Mouse (Mus musculus) MEL-GATA-1-ER (cell line): ENCODE data around the gene Rab27a.
"Not testable (repeated sequence)": the region's sequence is repeated elsewhere in the genome, so short reads cannot be mapped to it uniquely, and the experiment has no call there.

Experiments used
- DNase-seq: peaks from one replicate; pipeline ENCODE4 v3.0.0-alpha.2; 2012; ENCODE audit warnings: low read depth; ENCODE audit errors: extremely low read depth

The Rab27a gene

DNA sequence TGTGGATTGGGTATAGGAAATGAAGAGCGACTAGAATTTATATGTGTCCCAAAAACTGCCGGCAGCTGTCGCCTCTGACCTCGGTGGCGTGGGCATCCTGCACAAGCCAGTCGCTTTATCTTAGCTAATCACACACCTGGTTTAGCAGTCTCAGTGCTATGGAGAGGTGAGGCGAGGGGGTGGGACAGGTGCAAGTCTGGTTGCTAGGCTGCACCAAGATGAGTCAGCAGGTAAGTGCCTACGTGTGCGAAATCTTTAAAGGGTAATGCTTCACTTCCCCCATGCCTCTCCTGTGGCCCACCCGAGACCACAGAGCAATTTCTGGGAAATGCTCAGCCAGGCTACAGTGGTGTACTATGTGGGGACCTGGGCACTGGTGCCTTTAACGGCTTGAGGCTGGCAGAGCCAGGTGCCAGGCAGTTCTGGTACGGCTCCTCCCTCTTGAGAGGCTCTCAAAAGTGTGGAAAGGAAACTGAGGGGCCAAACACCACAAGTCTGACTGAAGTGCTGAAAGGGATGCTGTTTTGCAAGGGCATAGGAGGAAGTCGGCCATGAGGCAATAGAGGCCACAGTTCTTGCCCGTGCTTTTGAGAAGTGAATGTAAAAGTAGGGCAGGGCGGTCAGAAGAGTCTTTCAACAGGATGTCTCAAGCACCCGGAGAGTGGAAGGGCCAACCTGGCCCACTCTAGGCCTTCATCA lies 44.7 kb downstream of the Rab27a start:
- no peak for DNase-seq

DNA sequence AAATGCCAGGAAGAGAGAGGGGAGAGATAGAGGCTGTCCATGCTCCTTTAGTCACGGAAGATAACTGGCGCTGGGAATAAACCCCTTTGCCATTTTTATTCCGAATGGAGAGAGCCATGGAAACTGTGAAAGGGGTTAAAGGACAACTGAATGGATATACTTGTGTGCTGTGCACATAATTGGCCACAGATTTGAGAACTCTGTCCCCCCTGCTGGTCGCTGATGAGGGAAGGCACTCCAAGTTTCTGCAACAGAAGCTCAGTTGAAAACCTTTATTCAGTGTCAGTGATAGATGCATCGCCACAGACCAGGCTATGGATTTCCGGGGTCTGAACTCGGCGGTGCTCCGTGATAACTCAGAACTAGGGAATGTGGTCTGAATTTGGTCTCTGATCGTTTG lies 45.5 kb downstream of the Rab27a start:
- no peak for DNase-seq

DNA sequence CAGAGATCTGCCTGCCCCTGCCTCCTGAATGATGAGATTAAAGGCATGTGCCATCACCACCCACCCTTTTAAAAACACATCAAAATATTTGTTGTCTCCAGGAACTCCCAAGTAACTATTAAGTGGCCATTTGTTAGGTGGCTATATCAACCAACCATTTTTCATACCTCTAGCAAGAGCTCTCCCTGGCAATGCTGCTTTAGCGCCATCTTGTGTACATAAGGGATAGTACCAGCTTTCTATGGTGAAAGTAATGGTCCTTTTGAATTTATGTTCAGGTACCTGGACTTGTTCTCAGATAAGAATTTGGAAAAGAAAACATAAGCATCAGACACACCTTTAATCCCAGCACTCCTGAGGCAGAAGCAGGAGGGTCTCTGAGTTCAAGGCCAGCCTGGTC lies 47.1 kb downstream of the Rab27a start:
- peak; percentile 56 for DNase-seq

DNA sequence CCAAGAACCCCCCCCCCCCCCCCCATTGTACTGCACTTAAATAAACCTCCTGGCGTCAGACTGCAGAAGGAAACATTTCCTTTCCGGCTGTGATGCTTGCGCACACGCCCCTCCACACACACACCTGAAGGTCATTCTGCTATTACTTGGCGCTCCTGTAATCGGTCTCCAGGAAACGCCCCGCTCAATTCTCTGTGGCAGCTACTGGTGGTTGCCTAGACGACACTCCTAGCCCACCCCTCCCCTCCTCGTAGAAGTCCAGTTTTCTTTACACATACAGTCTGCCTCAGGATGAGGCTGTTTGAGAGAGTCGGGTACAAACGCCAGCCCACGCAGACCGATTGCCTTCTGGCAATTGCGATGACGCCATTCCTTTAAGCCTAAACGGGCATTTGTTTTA lies 49.9 kb downstream of the Rab27a start:
- no peak for DNase-seq

DNA sequence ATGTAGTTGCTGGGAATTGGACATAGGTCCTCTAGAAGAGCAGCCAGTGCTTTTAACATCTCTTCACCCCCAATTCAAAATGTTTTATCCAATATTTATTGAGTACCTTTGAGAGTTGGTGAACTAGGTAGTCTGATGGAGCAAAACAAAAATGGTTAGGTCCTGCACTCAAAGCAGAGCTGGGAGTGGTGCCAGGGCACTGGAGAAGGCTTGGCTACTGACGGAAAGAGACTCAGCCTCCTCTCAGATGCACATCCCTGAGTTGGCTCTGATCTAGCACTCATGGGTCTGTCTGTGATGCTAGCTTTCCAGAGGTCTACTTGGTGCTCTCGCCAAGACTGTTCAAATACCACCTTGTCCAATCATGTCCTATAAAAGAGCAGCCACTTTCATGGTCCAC lies 53.2 kb downstream of the Rab27a start:
- no peak for DNase-seq

DNA sequence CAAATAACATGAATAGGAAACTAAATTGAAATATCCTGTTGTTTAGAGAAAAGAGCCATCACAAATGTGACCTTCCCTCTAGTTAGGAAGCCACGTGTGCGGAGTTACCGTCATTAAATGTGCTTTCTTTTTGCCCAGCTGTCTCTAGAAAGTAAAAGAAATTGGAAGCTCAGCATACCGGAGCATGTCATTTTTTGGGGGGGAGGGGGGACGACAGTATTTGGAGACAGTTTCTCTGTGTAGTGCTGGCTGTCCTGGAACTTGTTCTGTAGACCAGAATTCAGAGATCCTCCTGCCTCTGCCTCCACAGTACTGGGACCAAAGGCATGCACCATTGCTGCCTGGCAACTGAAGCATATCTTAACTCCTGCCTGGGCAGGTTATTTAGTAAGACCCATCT lies 56.9 kb downstream of the Rab27a start, which contains the start of gene Khdc3:
TSS of gene Khdc3 (plus strand) at position 301 of the 400 bp plus-strand sequence.
- no peak for DNase-seq

DNA sequence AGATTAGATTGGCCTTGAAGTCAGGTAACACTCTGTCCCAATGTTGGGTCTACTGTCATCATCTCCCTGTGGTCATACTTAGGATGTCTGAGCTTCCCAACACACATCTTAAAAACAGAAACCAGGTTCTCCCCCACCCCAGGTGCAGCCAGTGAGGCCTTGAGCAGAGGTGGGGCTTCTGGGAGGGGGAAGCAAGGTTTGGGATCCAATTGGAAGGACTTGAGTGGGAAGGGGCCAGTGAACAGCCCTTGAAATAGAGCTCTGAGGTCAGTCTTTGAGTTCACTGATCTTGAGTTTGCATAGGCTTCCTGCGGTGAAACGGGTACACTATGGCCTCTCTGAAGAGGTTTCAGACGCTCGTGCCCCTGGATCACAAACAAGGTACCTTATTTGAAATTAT lies 57.5 kb downstream of the Rab27a start, which contains the start of gene Gm20509:
TSS of gene Gm20509 (plus strand) at position 290 of the 400 bp plus-strand sequence.
- no peak for DNase-seq

DNA sequence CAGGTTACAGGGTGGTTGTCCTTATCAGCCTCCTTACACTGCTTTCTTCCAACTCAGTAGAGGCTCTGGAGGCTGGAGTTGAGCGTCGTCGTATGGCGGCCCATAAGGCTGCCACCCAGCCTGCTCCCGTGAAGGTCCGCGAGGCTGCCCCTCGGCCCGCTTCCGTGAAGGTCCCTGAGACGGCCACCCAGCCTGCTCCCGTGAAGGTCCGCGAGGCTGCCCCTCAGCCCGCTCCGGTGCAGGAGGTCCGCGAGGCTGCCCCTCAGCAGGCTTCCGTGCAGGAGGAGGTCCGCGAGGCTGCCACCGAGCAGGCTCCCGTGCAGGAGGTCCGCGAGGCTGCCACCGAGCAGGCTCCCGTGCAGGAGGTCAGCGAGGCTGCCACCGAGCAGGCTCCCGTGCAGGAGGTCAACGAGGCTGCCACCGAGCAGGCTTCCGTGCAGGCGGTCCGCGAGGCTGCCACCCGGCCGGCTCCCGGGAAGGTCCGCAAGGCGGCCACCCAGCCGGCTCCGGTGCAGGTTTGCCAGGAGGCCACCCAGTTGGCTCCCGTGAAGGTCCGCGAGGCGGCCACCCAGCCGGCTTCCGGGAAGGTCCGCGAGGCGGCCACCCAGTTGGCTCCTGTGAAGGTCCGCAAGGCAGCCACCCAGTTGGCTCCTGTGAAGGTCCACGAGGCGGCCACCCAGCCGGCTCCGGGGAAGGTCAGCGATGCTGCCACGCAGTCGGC lies 58.7 kb downstream of the Rab27a start:
- DNase-seq = no peak

DNA sequence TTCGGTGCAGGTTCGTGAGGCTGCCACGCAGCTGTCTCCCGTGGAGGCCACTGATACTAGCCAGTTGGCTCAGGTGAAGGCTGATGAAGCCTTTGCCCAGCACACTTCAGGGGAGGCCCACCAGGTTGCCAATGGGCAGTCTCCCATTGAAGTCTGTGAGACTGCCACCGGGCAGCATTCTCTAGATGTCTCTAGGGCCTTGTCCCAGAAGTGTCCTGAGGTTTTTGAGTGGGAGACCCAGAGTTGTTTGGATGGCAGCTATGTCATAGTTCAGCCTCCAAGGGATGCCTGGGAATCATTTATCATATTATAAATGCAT lies 59.2 kb downstream of the Rab27a start:
- DNase-seq = no peak

DNA sequence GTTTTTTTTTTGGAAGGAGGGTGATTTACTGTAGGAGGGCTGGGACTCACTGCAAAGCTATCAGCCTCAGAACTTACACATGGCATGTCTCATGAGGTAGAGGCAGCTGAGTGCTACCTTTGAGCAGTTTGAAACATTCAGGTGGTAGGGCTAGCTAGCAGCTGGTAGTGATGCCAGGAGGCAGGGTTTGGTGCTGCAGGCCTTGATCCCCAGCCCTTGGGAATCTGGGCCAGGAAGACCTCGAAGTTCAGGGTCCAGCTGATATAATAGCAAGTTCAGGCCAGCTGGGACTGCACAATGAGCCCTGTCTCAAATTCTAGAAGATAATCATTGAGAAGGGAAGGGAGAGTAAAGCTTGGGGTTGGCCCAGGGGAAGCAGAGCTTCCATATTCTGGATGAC lies 60.5 kb downstream of the Rab27a start:
- no peak for DNase-seq

DNA sequence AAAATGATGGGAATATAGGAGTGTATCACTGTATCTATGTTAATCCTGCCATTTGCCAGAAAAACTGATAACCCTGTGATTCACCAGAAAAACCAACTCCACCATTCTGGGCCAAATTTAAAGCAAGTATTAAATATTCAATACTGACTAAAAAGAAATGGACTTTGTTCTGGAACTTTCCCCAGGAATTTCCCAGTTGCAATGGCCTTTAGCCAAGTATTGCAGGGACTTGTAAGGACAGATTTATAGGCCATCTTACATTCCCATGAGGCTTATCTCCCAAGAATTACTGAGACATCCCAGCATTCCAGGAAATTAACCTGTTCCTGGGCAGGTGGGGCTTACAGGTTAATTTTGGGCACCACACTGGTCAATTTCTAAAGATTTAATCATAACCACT lies 61.1 kb downstream of the Rab27a start:
- DNase-seq = no peak

DNA sequence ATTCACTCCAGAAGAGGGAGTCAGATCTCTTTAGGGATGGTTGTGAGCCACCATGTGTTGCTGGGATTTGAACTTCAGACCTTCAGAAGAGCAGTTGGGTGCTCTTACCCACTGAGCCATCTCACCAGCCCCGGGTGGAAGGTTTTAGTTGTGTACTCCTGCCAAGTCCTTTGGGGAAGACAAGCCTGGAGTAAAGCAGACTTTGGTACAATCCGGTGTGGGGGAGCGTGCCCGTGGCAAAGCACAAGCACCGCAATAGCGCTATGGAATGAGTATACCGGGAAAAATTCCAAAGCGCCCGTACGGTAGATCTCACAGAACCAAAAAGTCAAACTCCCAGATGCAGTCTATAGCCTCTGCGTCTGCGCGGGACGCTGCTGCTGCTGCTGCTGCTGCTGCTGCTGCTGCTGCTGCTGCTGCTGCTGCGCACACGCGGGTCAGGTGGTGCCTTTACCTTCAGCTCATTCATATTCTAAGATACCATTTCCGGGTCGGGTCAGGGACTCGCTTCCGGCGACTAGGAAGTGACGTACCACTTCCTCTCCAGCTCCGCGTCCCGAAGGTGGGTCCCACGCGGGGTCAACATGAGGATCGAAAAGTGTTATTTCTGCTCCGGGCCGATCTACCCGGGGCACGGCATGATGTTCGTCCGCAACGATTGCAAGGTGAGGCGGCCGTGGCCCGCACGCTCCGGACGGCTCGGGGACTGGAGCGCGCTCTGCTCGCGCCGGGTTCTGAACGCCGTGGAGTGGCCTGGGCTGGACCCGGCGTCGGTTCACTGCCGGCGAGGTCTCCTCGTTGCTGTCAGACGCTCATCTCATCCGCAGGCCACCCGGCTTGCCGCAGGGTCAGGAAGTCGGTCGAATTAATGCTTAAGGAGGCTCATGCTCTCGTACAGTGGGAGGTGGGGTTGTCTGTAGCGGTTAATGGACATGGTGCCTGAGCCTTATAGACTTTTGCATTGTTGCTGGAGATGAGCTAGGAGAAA lies 68.6 kb downstream of the Rab27a start, which contains the start of gene Rsl24d1:
TSS of gene Rsl24d1 (plus strand) at position 508 of the 988 bp plus-strand sequence.
- peak; percentile 86 for DNase-seq

DNA sequence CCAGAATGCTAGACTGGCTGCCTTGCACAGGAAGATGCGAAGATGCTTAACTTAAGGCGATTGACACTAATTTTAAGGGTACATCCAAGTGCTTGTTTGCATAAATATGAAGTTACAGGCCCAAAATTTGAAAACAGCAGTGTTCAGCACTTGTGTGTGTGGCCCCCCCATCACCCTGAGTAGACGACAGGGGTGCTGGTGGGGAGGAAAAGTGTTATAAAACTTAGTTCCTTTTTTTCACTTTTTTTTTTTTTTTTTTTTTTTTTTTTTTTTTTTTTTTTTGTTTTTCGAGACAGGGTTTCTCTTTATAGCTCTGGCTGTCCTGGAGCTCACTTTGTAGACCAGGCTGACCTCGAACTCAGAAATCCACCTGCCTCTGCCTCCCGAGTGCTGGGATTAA lies 72.0 kb downstream of the Rab27a start:
- not testable (repeated sequence) for DNase-seq

DNA sequence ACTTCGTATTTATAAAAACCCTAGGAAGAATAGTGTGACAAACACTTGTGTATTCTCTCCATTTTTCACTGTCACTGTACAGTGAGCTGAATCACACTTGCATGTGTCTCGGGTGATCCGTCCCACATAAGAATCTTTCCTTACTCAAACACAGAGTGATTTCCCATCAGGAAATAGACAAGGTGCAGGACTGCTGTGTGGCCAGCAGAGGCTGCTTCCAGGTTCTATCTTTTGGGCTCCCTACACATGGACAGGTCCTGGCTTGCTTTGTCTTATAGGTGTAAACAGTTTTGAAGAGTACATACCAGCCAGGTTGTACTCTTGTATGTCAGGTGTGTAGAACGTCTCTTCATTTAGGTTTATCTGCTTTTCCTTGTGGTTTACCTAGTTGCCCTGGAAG lies 73.4 kb downstream of the Rab27a start:
- no peak for DNase-seq

DNA sequence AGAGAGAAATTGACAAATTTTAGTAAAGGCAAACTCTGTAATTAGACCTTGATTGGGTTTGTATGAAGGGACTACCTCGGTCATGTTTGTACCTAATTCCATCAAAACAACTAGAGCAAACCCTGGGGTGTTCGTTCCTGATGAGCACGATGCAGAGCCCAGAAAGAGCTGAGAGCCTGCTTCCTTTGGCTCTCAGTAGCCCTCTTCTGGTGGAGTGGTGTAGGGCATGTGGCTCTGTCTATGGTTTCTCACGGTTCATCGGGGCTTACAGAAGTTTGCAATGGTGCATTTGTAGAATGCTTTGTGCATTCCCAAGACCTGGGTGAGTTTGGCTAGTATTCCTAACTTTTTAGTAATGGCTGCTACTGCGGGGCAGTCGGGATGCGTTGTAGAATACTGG lies 77.1 kb downstream of the Rab27a start:
- no peak for DNase-seq

DNA sequence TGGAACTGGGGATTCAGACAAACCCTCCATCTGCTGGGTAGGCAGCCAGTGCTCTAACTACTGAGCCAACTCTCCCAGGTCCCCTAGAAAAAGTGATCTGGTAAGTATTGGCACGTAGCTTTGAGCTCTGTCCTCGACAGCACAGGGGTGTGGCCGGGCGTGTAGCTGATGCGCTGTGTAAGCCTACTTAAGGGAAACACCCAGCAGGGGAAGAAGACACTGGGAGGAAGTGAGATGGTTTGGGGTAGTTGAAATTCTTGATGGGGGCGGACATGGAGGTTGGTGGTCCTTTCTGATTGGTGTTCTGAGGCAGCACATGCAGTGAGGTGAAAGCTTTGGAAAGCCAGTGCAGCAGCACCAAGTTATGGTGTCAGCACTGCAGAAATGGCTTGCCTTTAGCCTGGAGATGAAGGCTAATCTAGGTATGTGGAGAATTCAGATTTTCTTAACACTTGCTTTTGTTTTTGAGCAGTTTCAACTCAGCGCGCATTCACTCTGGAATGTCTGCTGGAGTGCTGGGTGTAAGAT lies 80.5 kb downstream of the Rab27a start:
- no peak for DNase-seq

DNA sequence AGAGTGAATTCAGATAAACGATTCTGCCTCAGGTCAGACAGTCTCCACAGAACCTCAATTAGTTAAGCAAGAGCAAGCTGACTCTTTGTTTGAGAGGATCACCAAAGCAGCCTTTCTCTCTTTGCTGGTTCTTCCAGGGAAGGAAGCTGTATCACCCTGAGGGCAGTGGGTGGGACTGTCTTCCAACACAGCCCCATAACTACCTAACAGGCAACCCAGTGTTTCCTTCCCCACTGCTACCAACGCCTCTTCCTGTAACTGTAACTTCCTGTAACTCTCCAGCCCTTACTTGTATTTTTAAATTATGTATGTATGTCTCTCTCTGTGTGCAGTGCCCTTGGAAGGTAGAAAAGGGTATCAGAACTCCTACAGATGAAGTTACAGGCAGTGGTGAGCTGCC lies 82.8 kb downstream of the Rab27a start:
- DNase-seq = no peak

DNA sequence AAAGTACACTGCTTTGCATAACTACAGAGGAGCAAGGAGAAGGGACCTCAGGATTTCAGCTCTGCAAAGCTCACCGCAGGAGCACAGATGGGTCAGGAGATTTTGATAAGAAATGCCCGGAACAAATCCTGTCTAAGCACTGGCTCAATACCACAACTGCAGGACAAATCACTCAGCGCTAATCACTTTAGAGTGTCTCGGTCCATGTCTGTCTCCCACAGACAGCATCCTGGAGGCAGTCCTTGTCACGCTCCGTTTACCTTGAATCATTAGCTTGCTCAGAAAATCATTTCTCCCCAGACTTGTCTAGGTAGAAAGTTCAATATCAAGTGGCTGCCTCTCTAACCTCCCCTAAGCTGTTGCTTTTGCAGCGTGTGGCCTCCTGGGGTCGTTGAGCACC lies 85.2 kb downstream of the Rab27a start:
- DNase-seq = no peak

DNA sequence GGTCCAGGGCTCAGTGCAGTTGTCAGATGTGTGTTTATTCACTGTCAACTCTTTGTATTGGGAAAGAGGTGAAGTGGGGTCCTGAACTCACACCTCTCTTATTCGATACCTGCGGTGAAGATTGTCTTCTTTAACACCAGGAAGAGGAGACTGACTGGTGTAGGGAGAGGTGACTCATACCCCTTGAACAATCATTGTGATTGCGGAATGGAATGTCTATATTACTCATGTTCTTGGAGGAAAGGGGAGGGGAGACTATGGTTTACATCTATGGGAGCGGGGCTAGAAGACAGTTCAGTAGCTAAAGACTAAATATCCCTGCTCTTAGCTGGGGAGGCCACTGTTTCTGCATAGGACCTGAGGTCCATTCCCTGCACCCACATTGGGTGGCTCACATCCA lies 85.9 kb downstream of the Rab27a start:
- DNase-seq = no peak

DNA sequence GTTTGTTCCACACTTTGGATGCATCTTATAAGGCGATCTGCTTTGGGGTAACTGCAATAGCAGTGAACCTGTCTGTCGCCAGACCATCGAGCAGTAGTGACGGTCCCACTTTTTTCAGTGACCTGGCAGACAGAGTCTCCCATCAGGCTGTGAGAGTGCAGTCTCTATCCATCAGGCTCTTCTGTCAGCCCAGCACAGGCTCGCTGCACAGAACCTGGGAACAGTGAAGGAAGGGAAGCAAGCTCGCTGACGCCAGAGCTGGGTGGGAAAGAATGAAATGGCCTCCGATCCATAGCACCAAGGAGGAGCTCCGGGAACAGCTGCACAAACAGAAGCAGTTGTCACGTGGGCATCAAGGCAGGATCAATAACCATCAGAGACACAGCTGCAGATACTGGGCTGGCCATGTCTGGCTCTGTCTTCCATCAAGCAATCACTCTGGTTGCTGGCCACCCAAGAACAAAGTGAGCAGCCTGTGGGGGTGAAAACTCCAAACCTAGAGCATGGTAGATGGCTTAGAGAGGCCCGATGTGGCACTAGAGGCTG lies 92.8 kb downstream of the Rab27a start:
- DNase-seq = no peak
